Mouse (Mus musculus): ENCODE measurements around the gene Pcyox1. TPM values are rescaled to one million over a fixed set of nuclear protein-coding genes. Genes with fewer than 3 reads are reported as not detected.
"Not testable (repeated sequence)": the region's sequence is repeated elsewhere in the genome, so short reads cannot be mapped to it uniquely, and the experiment has no call there.

Pcyox1 gene
- total and polyA plus RNA-seq, 2 experiments from 2014 or later: 99.2 to 113 TPM

GRCm38 (mm10) chr6:86356956-86357355 lies 40.0 kb downstream of the Pcyox1 start:
- Histone ChIP-seq H3K4me3 (ENCODE audit: low read depth, low read length) (no peak overlapping the region), H3K9ac (no peak overlapping the region), H3K27ac (ENCODE audit: low read depth, low read length) (no peak overlapping the region), H3K9me3 (ENCODE audit: low read length) (no peaks in the 10 kb centered on the region), H3K36me3 (ENCODE audit: insufficient read depth) (no peaks in the 10 kb centered on the region), H3K4me2 (ENCODE audit: low read depth) (no peak overlapping the region), H3K27me3 (ENCODE audit: insufficient read depth, low read length) (no peaks in the 10 kb centered on the region), H3K4me1 (ENCODE audit: insufficient read depth) (no peaks in the 10 kb centered on the region)
- no peak for TF ChIP-seq CTCF (IDR thresholded peaks at IDR 0.05; ENCODE audit: low read depth)
- 83% methylated on average over 9 of the region's 9 CpGs for WGBS
- DNase-seq (no peak), ATAC-seq (no peak)

DNA sequence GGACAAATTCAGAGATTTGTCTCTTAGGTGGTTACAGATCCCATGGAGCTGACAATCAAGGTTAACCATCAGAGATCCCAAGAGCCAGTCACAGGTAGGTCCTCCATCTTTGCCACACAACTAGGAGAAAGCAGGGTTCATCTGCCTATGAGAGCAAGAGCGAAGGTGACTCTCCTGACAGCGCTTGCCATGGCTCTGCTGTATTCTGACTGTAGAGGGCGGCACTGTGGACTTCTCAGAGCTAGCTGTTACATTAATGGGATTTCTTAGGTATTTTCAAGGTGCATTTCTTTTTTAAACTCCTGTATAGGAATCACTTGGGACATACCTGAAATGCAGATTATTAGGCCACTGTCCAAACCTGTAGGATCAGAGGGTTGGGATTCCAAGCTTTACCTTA lies 42.0 kb downstream of the Pcyox1 start:
- no peak overlapping the region for H3K4me3 ChIP-seq (ENCODE audit: low read depth, low read length)
- 56% methylated on average over 3 of the region's 3 CpGs for WGBS
- no peak for ATAC-seq

GRCm38 (mm10) chr6:86349257-86349656 lies 47.7 kb downstream of the Pcyox1 start:
- DNase-seq (no peak), ATAC-seq (no peak)
- H3K4me1 ChIP-seq (ENCODE audit: insufficient read depth): no peaks in the 10 kb centered on the region
- TF ChIP-seq CTCF (IDR thresholded peaks at IDR 0.05; ENCODE audit: low read depth): peak; percentile 62
- H3K36me3 ChIP-seq (ENCODE audit: insufficient read depth): no peaks in the 10 kb centered on the region
- 50% methylated on average over 7 of the region's 7 CpGs for WGBS
- H3K9ac ChIP-seq: no peak overlapping the region
- no peaks in the 10 kb centered on the region for H3K27me3 ChIP-seq (ENCODE audit: insufficient read depth, low read length)
- H3K9me3 ChIP-seq (ENCODE audit: low read length): no peaks in the 10 kb centered on the region
- no peak overlapping the region for H3K4me3 ChIP-seq (ENCODE audit: low read depth, low read length)
- no peak overlapping the region for H3K27ac ChIP-seq (ENCODE audit: low read depth, low read length)
- H3K4me2 ChIP-seq (ENCODE audit: low read depth): no peak overlapping the region

More for the DNA sequence above, 42.0 kb downstream of the Pcyox1 start:
- Histone ChIP-seq H3K36me3 (ENCODE audit: insufficient read depth) (no peaks in the 10 kb centered on the region), H3K4me2 (ENCODE audit: low read depth) (no peak overlapping the region), H3K27me3 (ENCODE audit: insufficient read depth, low read length) (no peaks in the 10 kb centered on the region), H3K9ac (no peak overlapping the region), H3K9me3 (ENCODE audit: low read length) (no peaks in the 10 kb centered on the region), H3K27ac (ENCODE audit: low read depth, low read length) (no peak overlapping the region), H3K4me1 (ENCODE audit: insufficient read depth) (no peaks in the 10 kb centered on the region)
- 0 out of 2 replicates have a peak, but pooled peaks have one; percentile 7 for TF ChIP-seq CTCF (IDR thresholded peaks at IDR 0.05; ENCODE audit: low read depth)
- DNase-seq: no peak

DNA sequence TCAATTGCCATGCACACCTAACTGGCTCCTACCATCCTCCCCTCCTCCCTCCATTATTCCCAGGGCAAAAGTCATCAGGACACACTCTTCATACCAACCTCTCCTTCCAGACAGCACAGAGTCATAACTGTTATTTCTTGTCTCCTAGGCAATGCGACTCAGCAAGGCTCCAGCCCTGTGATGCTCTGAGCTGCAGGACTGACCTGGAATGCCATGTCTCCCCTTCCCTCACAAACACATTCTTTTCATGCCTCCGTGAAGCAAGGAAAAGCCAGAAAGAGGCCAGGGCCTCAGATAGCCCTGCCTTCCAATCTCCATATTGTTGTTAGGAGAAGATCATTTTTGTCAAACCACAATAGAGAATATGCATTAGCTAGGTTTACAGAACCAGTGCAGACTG lies 50.9 kb downstream of the Pcyox1 start:
- no peak for ATAC-seq
- no peak for TF ChIP-seq CTCF (IDR thresholded peaks at IDR 0.05; ENCODE audit: low read depth)
- WGBS: 70% methylated on average over 2 of the region's 2 CpGs
- no peak for DNase-seq
- Histone ChIP-seq H3K27ac (ENCODE audit: low read depth, low read length) (no peak overlapping the region), H3K27me3 (ENCODE audit: insufficient read depth, low read length) (no peaks in the 10 kb centered on the region), H3K9me3 (ENCODE audit: low read length) (no peaks in the 10 kb centered on the region), H3K4me1 (ENCODE audit: insufficient read depth) (no peaks in the 10 kb centered on the region), H3K4me2 (ENCODE audit: low read depth) (no peak overlapping the region), H3K9ac (no peak overlapping the region), H3K36me3 (ENCODE audit: insufficient read depth) (no peaks in the 10 kb centered on the region), H3K4me3 (ENCODE audit: low read depth, low read length) (no peak overlapping the region)

DNA sequence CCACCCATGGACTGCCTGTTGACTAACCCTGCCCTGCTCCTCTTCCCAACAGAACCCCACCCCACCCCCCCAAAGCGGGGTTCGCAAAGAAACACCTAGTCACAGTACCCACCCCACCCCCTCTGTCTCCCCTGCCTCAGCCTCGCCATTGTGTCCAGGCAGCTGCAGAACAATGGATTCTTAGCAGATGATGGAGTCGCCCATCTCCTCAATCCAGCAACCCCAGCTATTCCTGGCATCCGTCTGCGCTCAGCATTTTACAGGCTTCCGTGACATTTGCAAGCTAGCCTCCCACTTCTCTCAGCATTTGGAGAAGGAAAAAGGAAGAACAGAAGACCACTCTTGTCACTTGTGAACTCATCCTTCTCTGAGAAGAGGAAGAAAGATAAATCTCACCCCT lies 53.3 kb downstream of the Pcyox1 start:
- no peaks in the 10 kb centered on the region for H3K36me3 ChIP-seq (ENCODE audit: insufficient read depth)
- no peak for TF ChIP-seq CTCF (IDR thresholded peaks at IDR 0.05; ENCODE audit: low read depth)
- no peaks in the 10 kb centered on the region for H3K4me1 ChIP-seq (ENCODE audit: insufficient read depth)
- peak overlapping the region; percentile 26; the same call in 1 of the 2 replicates for H3K4me2 ChIP-seq (ENCODE audit: low read depth)
- H3K9ac ChIP-seq: no peak overlapping the region
- H3K27me3 ChIP-seq (ENCODE audit: insufficient read depth, low read length): no peaks in the 10 kb centered on the region
- no peaks in the 10 kb centered on the region for H3K9me3 ChIP-seq (ENCODE audit: low read length)
- WGBS: 16% methylated on average over 7 of the region's 7 CpGs
- ATAC-seq (no peak), DNase-seq (no peak)
- H3K27ac ChIP-seq (ENCODE audit: low read depth, low read length): peak overlapping the region; percentile 35; the same call in 1 of the 2 replicates
- no peak overlapping the region for H3K4me3 ChIP-seq (ENCODE audit: low read depth, low read length)

- H3K27ac ChIP-seq (ENCODE audit: low read depth, low read length); H3K27me3 ChIP-seq (ENCODE audit: insufficient read depth, low read length); DNase-seq; H3K4me1 ChIP-seq (ENCODE audit: insufficient read depth); H3K36me3 ChIP-seq (ENCODE audit: insufficient read depth); ATAC-seq; H3K4me2 ChIP-seq (ENCODE audit: low read depth); H3K9me3 ChIP-seq (ENCODE audit: low read length); H3K4me3 ChIP-seq (ENCODE audit: low read depth, low read length); H3K9ac ChIP-seq: not testable (repeated sequence)
- 86% methylated on average over 4 of the region's 4 CpGs for WGBS
Measured at GRCm38 (mm10) chr6:86336340-86336739, 60.6 kb downstream of the Pcyox1 start.

Other genes with a start within 250 kb of the Pcyox1 start
- gene Tgfa, start 201.9 kb downstream of the Pcyox1 start, total RNA-seq (2014; rRNA removed): 49.5 and 50.8 TPM in 2 replicates
- 20.3 and 29.9 TPM in 2 replicates for gene Tgfa, start 201.9 kb downstream of the Pcyox1 start, polyA plus RNA-seq (2015; fragmentation: Nextera tagmentation; extraction: Ambion mirVana)
- gene Fam136a, start 31.5 kb downstream of the Pcyox1 start, total RNA-seq (2014; rRNA removed): 65.9 and 85.8 TPM in 2 replicates
- 75.1 and 75.2 TPM in 2 replicates for gene Fam136a, start 31.5 kb downstream of the Pcyox1 start, polyA plus RNA-seq (2015; fragmentation: Nextera tagmentation; extraction: Ambion mirVana)
- gene Snrpg, start 25.9 kb downstream of the Pcyox1 start, total RNA-seq (2014; rRNA removed): 72.0 and 101 TPM in 2 replicates
- gene Snrpg, start 25.9 kb downstream of the Pcyox1 start, polyA plus RNA-seq (2015; fragmentation: Nextera tagmentation; extraction: Ambion mirVana): 308 and 448 TPM in 2 replicates
- gene Tia1, start 7.1 kb upstream of the Pcyox1 start, total RNA-seq (2014; rRNA removed): 201 and 252 TPM in 2 replicates
- gene Tia1, start 7.1 kb upstream of the Pcyox1 start, polyA plus RNA-seq (2015; fragmentation: Nextera tagmentation; extraction: Ambion mirVana): 150 and 191 TPM in 2 replicates
- gene Gm44790, start 29.5 kb upstream of the Pcyox1 start, total RNA-seq (2014; rRNA removed): not detected in 2 replicates
- gene Gm44790, start 29.5 kb upstream of the Pcyox1 start, polyA plus RNA-seq (2015; fragmentation: Nextera tagmentation; extraction: Ambion mirVana): 0.67 and 2.0 TPM in 2 replicates
- 20.5 and 24.8 TPM in 2 replicates for gene C87436, start 41.2 kb upstream of the Pcyox1 start, total RNA-seq (2014; rRNA removed)
- gene C87436, start 41.2 kb upstream of the Pcyox1 start, polyA plus RNA-seq (2015; fragmentation: Nextera tagmentation; extraction: Ambion mirVana): 19.6 and 21.9 TPM in 2 replicates
- 45.7 and 49.3 TPM in 2 replicates for gene Pcbp1, start 129.2 kb upstream of the Pcyox1 start, total RNA-seq (2014; rRNA removed)
- gene Pcbp1, start 129.2 kb upstream of the Pcyox1 start, polyA plus RNA-seq (2015; fragmentation: Nextera tagmentation; extraction: Ambion mirVana): 340 and 351 TPM in 2 replicates
- gene Asprv1, start 231.0 kb upstream of the Pcyox1 start, total RNA-seq (2014; rRNA removed): 1.8 and 3.2 TPM in 2 replicates
- 1.6 TPM in 2 replicates for gene Asprv1, start 231.0 kb upstream of the Pcyox1 start, polyA plus RNA-seq (2015; fragmentation: Nextera tagmentation; extraction: Ambion mirVana)